ENCODE assay signal across 13 mouse cellular contexts in genomic region chr5:38048177-38048576, GRCm38 (mm10). TPM values are rescaled to one million over a fixed set of nuclear protein-coding genes. Genes with fewer than 3 reads are reported as not detected.
DNase-seq lines count a peak whose midpoint lies in the region; ATAC-seq and TF ChIP-seq lines count a peak whose summit lies in the region.
"Had no signal": no experiment of that assay in that cellular context is flagged by ENCODE, and none has a peak within 500 bp of the region (broad histone marks: within the 10 kb centered on the region; RNA-seq: fewer than 3 reads in every experiment).

No protein-coding gene starts in this region.

- no peaks in the 10 kb centered on the region for H3K9me3 ChIP-seq in lung, embryonic 14.5 days (ENCODE audit: low read depth, low read length)
- H3K9me3 ChIP-seq in midbrain, embryonic 11.5 days (ENCODE audit: control insufficient read depth, low read length) = no peaks in the 10 kb centered on the region
- H3K9me3 ChIP-seq: liver, embryonic 13.5 days had no signal

- H3K4me2 ChIP-seq in lung, embryonic 14.5 days = no peak overlapping the region
- H3K4me2 ChIP-seq in midbrain, embryonic 11.5 days = no peak overlapping the region
- H3K4me2 ChIP-seq: liver, embryonic 13.5 days had no signal

- no peak overlapping the region for H3K4me3 ChIP-seq in gastrocnemius, adult 2 months
- H3K4me3 ChIP-seq in lung, embryonic 14.5 days (ENCODE audit: low read depth, low read length) = no peak overlapping the region
- no peak overlapping the region for H3K4me3 ChIP-seq in midbrain, embryonic 11.5 days (ENCODE audit: low read depth, low read length)
- H3K4me3 ChIP-seq: liver, embryonic 13.5 days had no signal

- H3K27me3 ChIP-seq in lung, embryonic 14.5 days (ENCODE audit: insufficient read depth, low read length) = no peaks in the 10 kb centered on the region
- no peaks in the 10 kb centered on the region for H3K27me3 ChIP-seq in splenic B cell, adult 2 months (ENCODE audit: control insufficient read depth, insufficient read depth, low read length, poor library complexity, severe bottlenecking)
- no peaks in the 10 kb centered on the region for H3K27me3 ChIP-seq in midbrain, embryonic 11.5 days (ENCODE audit: control insufficient read depth, insufficient read depth, low read length)
- H3K27me3 ChIP-seq: liver, embryonic 13.5 days had no signal

- TF ChIP-seq CTCF in gastrocnemius, adult 2 months (IDR thresholded peaks at IDR 0.05) = peak; percentile 22; the same call in 1 of the 2 replicates
- no peak for TF ChIP-seq CTCF in lung, embryonic 14.5 days (IDR thresholded peaks at IDR 0.05; ENCODE audit: low read depth)

- no peak for ATAC-seq in lung, embryonic 14.5 days (ENCODE audit: insufficient read depth)
- peak; percentile 80 for ATAC-seq in granulocyte monocyte progenitor cell, adult 5-6 weeks (replicated peaks; ENCODE audit: poor library complexity, severe bottlenecking)
- ATAC-seq in midbrain, embryonic 11.5 days (ENCODE audit: low FRiP score) = no peak
- ATAC-seq: intestine, embryonic 16.5 days had no signal

- no peak overlapping the region for H3K27ac ChIP-seq in gastrocnemius, adult 2 months
- H3K27ac ChIP-seq in lung, embryonic 14.5 days (ENCODE audit: low read depth) = no peak overlapping the region
- H3K27ac ChIP-seq in midbrain, embryonic 11.5 days (ENCODE audit: low read depth, low read length) = no peak overlapping the region
- H3K27ac ChIP-seq: liver, embryonic 13.5 days had no signal

- no peaks in the 10 kb centered on the region for H3K36me3 ChIP-seq in lung, embryonic 14.5 days (ENCODE audit: insufficient read depth)
- no peaks in the 10 kb centered on the region for H3K36me3 ChIP-seq in splenic B cell, adult 2 months (ENCODE audit: control insufficient read depth, insufficient read depth, low read length, poor library complexity, severe bottlenecking)
- no peaks in the 10 kb centered on the region for H3K36me3 ChIP-seq in midbrain, embryonic 11.5 days (ENCODE audit: control insufficient read depth, insufficient read depth, low read length)
- H3K36me3 ChIP-seq: liver, embryonic 13.5 days had no signal

- H3K9ac ChIP-seq in lung, embryonic 14.5 days = no peak overlapping the region
- no peak overlapping the region for H3K9ac ChIP-seq in midbrain, embryonic 11.5 days (ENCODE audit: low read length)
- H3K9ac ChIP-seq: liver, embryonic 13.5 days had no signal

- intact Hi-C loops in gastrocnemius, adult 2 months (cut with DNase I) = loop anchor here (5.0 kb wide), 1 partner anchor 44 kb away; no protein-coding TSS in a partner anchor

- no peaks in the 10 kb centered on the region for H3K4me1 ChIP-seq in lung, embryonic 14.5 days (ENCODE audit: insufficient read depth)
- H3K4me1 ChIP-seq in midbrain, embryonic 11.5 days (ENCODE audit: control insufficient read depth, insufficient read depth, low read length) = no peaks in the 10 kb centered on the region
- H3K4me1 ChIP-seq: liver, embryonic 13.5 days had no signal

- no peak for DNase-seq in gastrocnemius, adult 2 months
- no peak for DNase-seq in gastrocnemius, postnatal 10 days
- DNase-seq in lung, embryonic 14.5 days = peak; percentile 15
- DNase-seq in lung, postnatal 10 days = no peak
- DNase-seq in splenic B cell, adult 2 months (ENCODE audit: low read depth, low spot score) = peak; percentile 7
- no peak for DNase-seq in midbrain, embryonic 11.5 days (ENCODE audit: low spot score, missing footprints)
- no peak for DNase-seq in urinary bladder, adult 2 months (ENCODE audit: low spot score)
- DNase-seq: adrenal gland, postnatal 14 days; heart, postnatal 36 days; liver, embryonic 13.5 days; thymus, adult 2 months had no signal

- 39% methylated on average over 3 of the region's 3 CpGs for WGBS in lung, embryonic 14.5 days
- 45% methylated on average over 3 of the region's 3 CpGs for WGBS in midbrain, embryonic 11.5 days

RNA-seq across cellular contexts. Expression of gene Stx18, which starts 9.6 kb away (rescaled TPM):
- total RNA-seq in gastrocnemius, adult 2 months (2021) = 10 to 100 TPM; 14.3 to 15.1 TPM
- total RNA-seq in gastrocnemius, postnatal 10 days (2021) = 10 to 100 TPM; 15.5 to 18.3 TPM
- 43.2 and 43.6 TPM in 2 replicates for polyA plus RNA-seq in lung, embryonic 14.5 days (2014; fragmentation: Nextera tagmentation; extraction: Ambion mirVana)
- total RNA-seq in granulocyte monocyte progenitor cell, adult 5-6 weeks (2014; fragmentation: Nextera tagmentation) = 22.9 and 30.9 TPM in 2 replicates
- total RNA-seq in granulocyte monocyte progenitor cell, adult 5-6 weeks (2017) = 47.2 and 53.4 TPM in 2 replicates
- polyA plus RNA-seq in midbrain, embryonic 11.5 days (2014; fragmentation: Nextera tagmentation; extraction: Ambion mirVana) = 48.6 and 56.7 TPM in 2 replicates
- polyA plus RNA-seq in urinary bladder, adult 2 months (2012; rRNA removed) = 25.0 and 28.7 TPM in 2 replicates

Comparison
In these comparisons a context has a peak if more than half of its experiments do, and no peak if none do; other contexts are left out.
1. DNase-seq: peak in lung, embryonic 14.5 days (single experiment) and splenic B cell, adult 2 months (single experiment); none in gastrocnemius, adult 2 months (single experiment), gastrocnemius, postnatal 10 days (single experiment), lung, postnatal 10 days (single experiment), midbrain, embryonic 11.5 days (single experiment) and urinary bladder, adult 2 months (single experiment).